Mouse (Mus musculus) kidney, embryonic 14.5 days (tissue): ENCODE measurements around the gene Aqr. TPM values are rescaled to one million over a fixed set of nuclear protein-coding genes. Genes with fewer than 3 reads are reported as not detected.

Experiments used
- ATAC-seq: fragments of 200-750 bp; cut with Nextera tagmentation; 2 replicates; pipeline ENCODE4 v1.8.0; 2017; ENCODE audit warnings: moderate number of reproducible peaks, mild to moderate bottlenecking, moderate TSS enrichment, moderate library complexity; ENCODE audit not compliant: low FRiP score, low TSS enrichment
- H3K27ac ChIP-seq: fragments of 300-500 bp; sonication (generic); 2 replicates; pipeline ENCODE4 v1.5.1; 2014; ENCODE audit warnings: low read depth, mild to moderate bottlenecking, low read length, moderate library complexity, mixed read lengths
- H3K27me3 ChIP-seq: fragments of 300-500 bp; sonication (generic); 2 replicates; pipeline ENCODE4 v1.6.1; 2014; ENCODE audit warnings: mild to moderate bottlenecking, low read length; ENCODE audit not compliant: control insufficient read depth, insufficient read depth
- H3K36me3 ChIP-seq: fragments of 300-500 bp; sonication (generic); 2 replicates; pipeline ENCODE4 v1.6.1; 2014; ENCODE audit warnings: low read length, mixed read lengths; ENCODE audit not compliant: control insufficient read depth, insufficient read depth
- H3K4me1 ChIP-seq: fragments of 300-500 bp; sonication (generic); 2 replicates; pipeline ENCODE4 v1.6.1; 2014; ENCODE audit warnings: low read length, mixed read lengths; ENCODE audit not compliant: control insufficient read depth, insufficient read depth
- H3K4me2 ChIP-seq: fragments of 300-500 bp; sonication (generic); replicated peaks from 2 replicates; pipeline ENCODE4 v1.6.1; 2014; ENCODE audit warnings: low read depth, mild to moderate bottlenecking, low read length
- H3K4me3 ChIP-seq: fragments of 300-500 bp; sonication (generic); 2 replicates; pipeline ENCODE4 v1.5.1; 2014; ENCODE audit warnings: mild to moderate bottlenecking, low read length
- H3K9ac ChIP-seq: fragments of 300-500 bp; sonication (generic); 2 replicates; pipeline ENCODE4 v1.6.1; 2014; ENCODE audit warnings: low read depth, mild to moderate bottlenecking, low read length, moderate library complexity
- H3K9me3 ChIP-seq: fragments of 300-500 bp; sonication (generic); 2 replicates; pipeline ENCODE4 v1.6.1; 2016; ENCODE audit warnings: low read length; ENCODE audit not compliant: control insufficient read depth
- WGBS: fragments of 180-500 bp; shearing (Covaris S2); extraction: QIAGEN DNeasy Blood & Tissue Kit; methylation state at CpG from one replicate; pipeline ENCODE4 v1.1.7; 2014; 5-methylcytosine and 5-hydroxymethylcytosine counted together
- polyA plus RNA-seq: library from polyadenylated mRNA; unstranded; fragments of >200 nt; fragmentation: Nextera tagmentation; extraction: Ambion mirVana; gene quantifications from 2 replicates; pipeline ENCODE4 v1.2.1, GENCODE M21; 2014

Aqr gene
- polyA plus RNA-seq, 1 experiment from 2014 or later, result 59.5 TPM

DNA sequence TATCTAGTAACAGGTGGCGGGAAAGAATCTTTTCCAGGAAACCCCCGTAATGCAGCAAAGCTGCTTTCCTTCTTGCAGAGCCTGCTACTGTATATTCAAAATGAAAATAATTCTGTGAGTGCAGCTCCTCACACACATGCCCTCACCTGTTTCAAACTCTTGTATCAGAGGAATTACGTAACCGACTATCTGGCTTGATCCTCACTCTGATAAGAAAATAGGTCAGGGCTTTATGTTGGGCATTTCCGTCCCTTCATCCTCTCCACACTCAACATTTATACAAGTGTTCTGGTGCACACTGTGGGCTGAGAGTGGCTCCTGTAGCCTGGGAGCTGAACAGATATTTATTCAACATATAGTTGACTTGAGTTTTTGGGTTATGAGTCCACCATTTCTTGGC is 87.7 kb downstream of the Aqr start:
- Histone ChIP-seq H3K4me1 (no peaks in the 10 kb centered on the region), H3K4me2 (no peak overlapping the region), H3K9me3 (no peaks in the 10 kb centered on the region), H3K27ac (no peak overlapping the region), H3K27me3 (no peaks in the 10 kb centered on the region), H3K4me3 (no peak overlapping the region), H3K9ac (no peak overlapping the region), H3K36me3 (peaks cover 43% of the 10 kb centered on the region)
- WGBS, result 87% methylated on average over 5 of the region's 5 CpGs
- ATAC-seq, result no peak

GRCm38 (mm10) chr2:114097627-114098026 is 89.2 kb downstream of the Aqr start:
- Histone ChIP-seq H3K36me3 (peaks cover 28% of the 10 kb centered on the region), H3K4me3 (no peak overlapping the region), H3K27ac (no peak overlapping the region), H3K4me1 (no peaks in the 10 kb centered on the region), H3K27me3 (no peaks in the 10 kb centered on the region), H3K4me2 (no peak overlapping the region), H3K9me3 (no peaks in the 10 kb centered on the region), H3K9ac (no peak overlapping the region)
- WGBS, result 90% methylated on average over 4 of the region's 4 CpGs
- ATAC-seq, result no peak

DNA sequence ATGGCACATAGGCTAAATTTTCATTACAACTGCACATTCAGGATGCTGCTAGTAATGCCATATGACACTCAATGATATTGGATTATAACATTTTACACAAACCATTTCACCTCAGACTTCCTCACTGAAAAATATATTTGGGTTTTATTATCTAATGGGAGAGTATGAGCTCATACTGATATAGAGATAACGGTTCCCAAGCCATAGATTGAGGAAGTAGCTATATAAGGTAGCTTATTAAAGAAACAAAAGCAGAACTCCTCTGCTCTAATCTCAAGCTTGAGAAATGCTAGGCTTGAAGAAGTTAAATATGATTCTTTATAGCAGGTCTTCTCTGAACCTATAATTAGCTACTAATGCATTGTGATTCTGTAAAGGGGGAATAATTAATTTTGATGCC is 90.3 kb downstream of the Aqr start:
- H3K27ac ChIP-seq, result no peak overlapping the region
- no peak overlapping the region for H3K4me3 ChIP-seq
- H3K36me3 ChIP-seq, result peaks cover 23% of the 10 kb centered on the region
- no peaks in the 10 kb centered on the region for H3K4me1 ChIP-seq
- H3K27me3 ChIP-seq, result no peaks in the 10 kb centered on the region
- ATAC-seq, result no peak
- no peaks in the 10 kb centered on the region for H3K9me3 ChIP-seq
- no peak overlapping the region for H3K4me2 ChIP-seq
- WGBS, result 86% methylated on average over 1 of the region's 1 CpGs
- H3K9ac ChIP-seq, result no peak overlapping the region

DNA sequence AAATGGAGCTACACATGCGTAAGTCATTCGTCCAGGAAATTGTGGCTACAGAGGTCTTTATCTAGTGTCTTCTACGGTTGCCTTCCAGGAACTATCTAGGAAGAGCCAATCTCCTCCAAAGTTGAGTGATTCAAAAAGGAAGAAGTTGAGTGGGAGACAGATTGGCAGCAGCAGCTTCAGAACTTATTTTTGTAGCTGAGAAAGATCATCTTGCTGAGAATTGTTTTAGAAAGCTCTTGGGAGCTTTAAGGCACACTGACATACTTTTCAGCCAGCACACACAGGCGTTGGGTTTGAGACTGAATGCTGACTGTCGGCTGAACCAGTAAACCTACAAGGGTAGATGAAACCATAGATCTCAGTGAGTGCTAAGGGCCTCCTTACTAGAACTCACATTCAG is 91.5 kb downstream of the Aqr start:
- peaks cover 12% of the 10 kb centered on the region; the same call in 1 of the 2 replicates for H3K36me3 ChIP-seq
- WGBS, result 80% methylated on average over 5 of the region's 5 CpGs

GRCm38 (mm10) chr2:114094696-114095095 is 92.1 kb downstream of the Aqr start:
- H3K4me3 ChIP-seq, result no peak overlapping the region
- 96% methylated on average over 1 of the region's 1 CpGs for WGBS
- no peak overlapping the region for H3K9ac ChIP-seq

More for the DNA sequence above, 91.5 kb downstream of the Aqr start:
- no peak for ATAC-seq
- Histone ChIP-seq H3K9me3 (no peaks in the 10 kb centered on the region), H3K4me1 (no peaks in the 10 kb centered on the region), H3K4me3 (no peak overlapping the region), H3K27me3 (no peaks in the 10 kb centered on the region), H3K9ac (no peak overlapping the region), H3K4me2 (no peak overlapping the region), H3K27ac (no peak overlapping the region)

DNA sequence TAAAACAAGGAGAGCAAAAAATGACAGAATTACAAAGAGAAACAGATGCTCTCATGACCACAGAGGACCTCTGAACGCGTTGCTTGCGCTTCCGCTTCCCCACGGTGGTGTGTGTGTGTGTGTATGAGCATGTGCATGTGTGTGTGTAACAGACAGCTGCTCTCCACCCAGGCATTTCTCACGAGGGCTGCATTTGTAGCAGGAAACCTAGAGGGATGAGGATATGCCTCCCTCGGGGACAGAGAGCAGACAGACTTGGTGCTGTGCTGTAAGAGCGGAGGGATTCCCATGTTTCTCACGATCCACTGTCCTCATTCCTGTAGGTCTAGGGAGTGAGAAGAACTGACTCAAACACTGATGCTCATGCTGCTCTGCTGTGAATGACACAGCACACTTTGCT is 93.2 kb downstream of the Aqr start:
- WGBS, result 84% methylated on average over 9 of the region's 9 CpGs
- Histone ChIP-seq H3K9me3 (no peaks in the 10 kb centered on the region), H3K27ac (no peak overlapping the region), H3K4me3 (no peak overlapping the region), H3K4me1 (no peaks in the 10 kb centered on the region), H3K9ac (no peak overlapping the region), H3K4me2 (no peak overlapping the region), H3K27me3 (no peaks in the 10 kb centered on the region), H3K36me3 (0 out of 2 replicates have a peak, but pooled peaks cover 3% of the 10 kb centered on the region)
- no peak for ATAC-seq

More at GRCm38 (mm10) chr2:114094696-114095095, 92.1 kb downstream of the Aqr start:
- no peak overlapping the region for H3K4me2 ChIP-seq
- no peaks in the 10 kb centered on the region for H3K9me3 ChIP-seq
- H3K4me1 ChIP-seq, result no peaks in the 10 kb centered on the region
- ATAC-seq, result no peak
- H3K36me3 ChIP-seq, result peaks cover 5% of the 10 kb centered on the region; the same call in 1 of the 2 replicates
- H3K27ac ChIP-seq, result no peak overlapping the region
- H3K27me3 ChIP-seq, result no peaks in the 10 kb centered on the region

GRCm38 (mm10) chr2:114089862-114090261 is 97.0 kb downstream of the Aqr start:
- Histone ChIP-seq H3K9me3 (no peaks in the 10 kb centered on the region), H3K36me3 (no peaks in the 10 kb centered on the region), H3K4me1 (no peaks in the 10 kb centered on the region), H3K27ac (no peak overlapping the region), H3K4me3 (no peak overlapping the region), H3K9ac (no peak overlapping the region), H3K27me3 (no peaks in the 10 kb centered on the region), H3K4me2 (no peak overlapping the region)
- WGBS, result 90% methylated on average over 3 of the region's 3 CpGs
- no peak for ATAC-seq

GRCm38 (mm10) chr2:114087271-114087670 is 99.6 kb downstream of the Aqr start:
- no peaks in the 10 kb centered on the region for H3K27me3 ChIP-seq
- no peak overlapping the region for H3K27ac ChIP-seq
- peak; percentile 72; the same call in 1 of the 2 replicates for ATAC-seq
- H3K9me3 ChIP-seq, result no peaks in the 10 kb centered on the region
- no peaks in the 10 kb centered on the region for H3K4me1 ChIP-seq
- no peak overlapping the region for H3K4me2 ChIP-seq
- no peaks in the 10 kb centered on the region for H3K36me3 ChIP-seq
- no peak overlapping the region for H3K9ac ChIP-seq
- no peak overlapping the region for H3K4me3 ChIP-seq
- 22% methylated on average over 1 of the region's 1 CpGs for WGBS

DNA sequence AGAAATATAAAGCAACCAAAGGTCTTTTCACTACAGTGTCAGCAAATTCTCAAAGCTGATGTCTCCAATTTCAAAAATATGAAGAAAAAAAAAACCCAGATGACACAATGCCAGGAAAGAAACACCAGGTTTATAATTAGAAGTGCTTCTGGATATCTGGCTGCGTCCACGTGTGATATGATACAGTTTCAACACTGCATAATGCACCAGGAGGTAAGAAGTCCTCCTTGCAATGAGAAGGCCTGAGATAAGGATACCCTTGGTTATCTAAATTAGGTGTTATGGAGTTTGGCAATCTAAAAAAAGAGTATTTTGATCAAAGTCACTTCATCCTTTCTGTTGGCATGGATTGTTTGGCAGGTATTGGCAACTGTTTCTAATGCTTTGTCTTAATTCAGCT is 114.9 kb downstream of the Aqr start:
- no peaks in the 10 kb centered on the region for H3K36me3 ChIP-seq
- no peak overlapping the region for H3K4me3 ChIP-seq
- 97% methylated on average over 2 of the region's 2 CpGs for WGBS
- no peak overlapping the region for H3K9ac ChIP-seq
- ATAC-seq, result no peak
- H3K27me3 ChIP-seq, result no peaks in the 10 kb centered on the region
- no peaks in the 10 kb centered on the region for H3K9me3 ChIP-seq
- no peaks in the 10 kb centered on the region for H3K4me1 ChIP-seq
- no peak overlapping the region for H3K27ac ChIP-seq
- H3K4me2 ChIP-seq, result no peak overlapping the region
